10 mouse cellular contexts compared by ENCODE assay signal in genomic region chr13:118716265-118716664, GRCm38 (mm10). TPM values are rescaled to one million over a fixed set of nuclear protein-coding genes. Genes with fewer than 3 reads are reported as not detected.
DNase-seq lines count a peak whose midpoint lies in the region; ATAC-seq and TF ChIP-seq lines count a peak whose summit lies in the region.
"Had no signal": no experiment of that assay in that cellular context is flagged by ENCODE, and none has a peak within 500 bp of the region (broad histone marks: within the 10 kb centered on the region; RNA-seq: fewer than 3 reads in every experiment).

No protein-coding gene starts in this region.

- no peak overlapping the region for H3K27ac ChIP-seq in left cerebral cortex, adult 2 months
- peak overlapping the region; percentile 80 for H3K27ac ChIP-seq in embryonic facial prominence, embryonic 14.5 days (replicated peaks; ENCODE audit: low read depth, low read length)
- H3K27ac ChIP-seq in intestine, embryonic 16.5 days (ENCODE audit: low read length), result 0 out of 2 replicates have a peak overlapping the region, but pooled peaks have one; percentile 23
- no peak overlapping the region for H3K27ac ChIP-seq in olfactory bulb, adult 2 months (ENCODE audit: insufficient read depth, low read depth, low read length)

- no peaks in the 10 kb centered on the region for H3K36me3 ChIP-seq in embryonic facial prominence, embryonic 14.5 days (ENCODE audit: control insufficient read depth, insufficient read depth, low read length)
- no peaks in the 10 kb centered on the region for H3K36me3 ChIP-seq in intestine, embryonic 16.5 days (ENCODE audit: control insufficient read depth, insufficient read depth, low read length)

- H3K9me3 ChIP-seq in embryonic facial prominence, embryonic 14.5 days (ENCODE audit: control insufficient read depth, low read length), result no peaks in the 10 kb centered on the region
- no peaks in the 10 kb centered on the region for H3K9me3 ChIP-seq in intestine, embryonic 16.5 days (ENCODE audit: control insufficient read depth, low read length)

- intact Hi-C loops in left cerebral cortex, adult 2 months (cut with DNase I), result no loop called here
- intact Hi-C loops in left cerebral cortex, postnatal 10 days (cut with DNase I), result loop anchor here (10.0 kb wide), 1 partner anchor 301 kb away; no protein-coding TSS in a partner anchor

- TF ChIP-seq CTCF in left cerebral cortex, adult 2 months (IDR thresholded peaks at IDR 0.05), result no peak
- no peak for TF ChIP-seq CTCF in olfactory bulb, adult 2 months (IDR thresholded peaks at IDR 0.05; ENCODE audit: insufficient read depth, low read depth, low read length)

- peaks cover 3% of the 10 kb centered on the region; the same call in 1 of the 2 replicates for H3K4me1 ChIP-seq in embryonic facial prominence, embryonic 14.5 days (ENCODE audit: control insufficient read depth, insufficient read depth, low read length)
- H3K4me1 ChIP-seq in intestine, embryonic 16.5 days (ENCODE audit: control insufficient read depth, insufficient read depth, low read length), result peaks cover 7% of the 10 kb centered on the region
- H3K4me1 ChIP-seq in olfactory bulb, adult 2 months (ENCODE audit: control insufficient read depth, insufficient read depth, low read length), result peaks cover 8% of the 10 kb centered on the region; the same call in 1 of the 2 replicates

- peak; percentile 47; the same call in 1 of the 2 replicates for ATAC-seq in embryonic facial prominence, embryonic 14.5 days (ENCODE audit: low read depth)
- ATAC-seq in intestine, embryonic 16.5 days, result no peak

- H3K9ac ChIP-seq in embryonic facial prominence, embryonic 14.5 days (ENCODE audit: low read depth, low read length), result peak overlapping the region; percentile 66
- no peak overlapping the region for H3K9ac ChIP-seq in intestine, embryonic 16.5 days (ENCODE audit: low read depth, low read length)

- no peak for TF ChIP-seq POLR2A in olfactory bulb, adult 2 months (IDR thresholded peaks at IDR 0.05; ENCODE audit: insufficient read depth, low read depth, low read length)

- DNase-seq in left cerebral cortex, adult 2 months (ENCODE audit: extremely low spot score in 1 of 2, low spot score in 2 of 2), result no peak
- no peak for DNase-seq in left cerebral cortex, postnatal 10 days (ENCODE audit: extremely low spot score in 1 of 2, low spot score in 2 of 2)
- peak; percentile 70 for DNase-seq in embryonic facial prominence, embryonic 14.5 days (ENCODE audit: low spot score)
- no peak for DNase-seq in frontal cortex, postnatal 25 days (ENCODE audit: low spot score in 2 of 2)
- DNase-seq in layer of hippocampus, postnatal 10 days (ENCODE audit: low spot score in 2 of 2), result no peak
- no peak for DNase-seq in ovary, postnatal 36 days (ENCODE audit: low spot score)
- DNase-seq: cerebellum, postnatal 36 days; kidney, postnatal 14 days had no signal

- peak overlapping the region; percentile 55 for H3K4me3 ChIP-seq in left cerebral cortex, adult 2 months
- peak overlapping the region; percentile 59 for H3K4me3 ChIP-seq in embryonic facial prominence, embryonic 14.5 days (ENCODE audit: low read depth, low read length)
- H3K4me3 ChIP-seq in intestine, embryonic 16.5 days (ENCODE audit: low read length), result peak overlapping the region; percentile 55
- peak overlapping the region; percentile 33 for H3K4me3 ChIP-seq in olfactory bulb, adult 2 months (ENCODE audit: insufficient read depth, low read depth, low read length)

- H3K4me2 ChIP-seq in embryonic facial prominence, embryonic 14.5 days (ENCODE audit: low read depth, low read length), result peak overlapping the region; percentile 86
- H3K4me2 ChIP-seq in intestine, embryonic 16.5 days (ENCODE audit: low read depth, low read length), result peak overlapping the region; percentile 90

- H3K27me3 ChIP-seq in embryonic facial prominence, embryonic 14.5 days (replicated peaks; ENCODE audit: control insufficient read depth, insufficient read depth, low read length), result no peaks in the 10 kb centered on the region
- peaks cover 5% of the 10 kb centered on the region; the same call in 1 of the 2 replicates for H3K27me3 ChIP-seq in intestine, embryonic 16.5 days (replicated peaks; ENCODE audit: control insufficient read depth, insufficient read depth, low read length)

- 6% methylated on average over 8 of the region's 8 CpGs for WGBS in embryonic facial prominence, embryonic 14.5 days
- WGBS in intestine, embryonic 16.5 days, result 17% methylated on average over 8 of the region's 8 CpGs
- WGBS in olfactory bulb, adult 2 months, result 28% methylated on average over 8 of the region's 8 CpGs

RNA-seq across cellular contexts. Expression of gene Fgf10, which starts 46.7 kb away (rescaled TPM):
- 1 to 10 TPM; 3.6 to 3.9 TPM for total RNA-seq in left cerebral cortex, adult 2 months (2021)
- total RNA-seq in left cerebral cortex, postnatal 10 days (2021), result 1 to 10 TPM; 5.3 to 6.3 TPM
- 9.5 and 10.6 TPM in 2 replicates for polyA plus RNA-seq in embryonic facial prominence, embryonic 14.5 days (2014; fragmentation: Nextera tagmentation; extraction: Ambion mirVana)
- 2.0 and 2.4 TPM in 2 replicates for polyA plus RNA-seq in intestine, embryonic 16.5 days (2015; fragmentation: Nextera tagmentation; extraction: Ambion mirVana)
- not detected in 2 replicates for polyA plus RNA-seq in olfactory bulb, adult 2 months (2012; ENCODE audit: insufficient read depth, insufficient read length, low replicate concordance, missing spikeins)
- 1 to 10 TPM; 7.4 to 9.2 TPM for total RNA-seq in layer of hippocampus, postnatal 10 days (2021)

Comparison
In these comparisons a context has a peak if more than half of its experiments do, and no peak if none do; other contexts are left out.
1. H3K27ac ChIP-seq: peak in embryonic facial prominence, embryonic 14.5 days (single experiment) and intestine, embryonic 16.5 days (single experiment); none in left cerebral cortex, adult 2 months (single experiment) and olfactory bulb, adult 2 months (single experiment).
2. Peak in every context shown above with its lines, with median percentiles within 50 percentile points of each other: H3K4me3 ChIP-seq.